Mouse (Mus musculus) kidney, postnatal 0 days (tissue): Measurements from ENCODE around the gene Hist1h2bh. TPM values are rescaled to one million over a fixed set of nuclear protein-coding genes. Genes with fewer than 3 reads are reported as not detected.
"Not testable (repeated sequence)": the region's sequence is repeated elsewhere in the genome, so short reads cannot be mapped to it uniquely, and the experiment has no call there.

Source experiments
- ATAC-seq: fragments of 200-750 bp; cut with Nextera tagmentation; replicated peaks from 2 replicates; pipeline ENCODE4 v1.8.0; 2017; ENCODE audit warnings: low read depth, moderate number of reproducible peaks, moderate TSS enrichment, moderate library complexity; ENCODE audit not compliant: low FRiP score
- DNase-seq: peaks from one replicate; pipeline ENCODE4 v3.0.0-alpha.2; 2016; ENCODE audit warnings: low spot score
- H3K27ac ChIP-seq: fragments of 300-500 bp; sonication (generic); 2 replicates; pipeline ENCODE4 v1.5.1; 2014; ENCODE audit warnings: mild to moderate bottlenecking
- H3K27me3 ChIP-seq: fragments of 300-500 bp; sonication (generic); 2 replicates; pipeline ENCODE4 v1.6.1; 2014; ENCODE audit warnings: low read length, mixed read lengths; ENCODE audit not compliant: insufficient read depth
- H3K36me3 ChIP-seq: fragments of 300-500 bp; sonication (generic); 2 replicates; pipeline ENCODE4 v1.6.1; 2014; ENCODE audit warnings: low read length, mixed read lengths; ENCODE audit not compliant: insufficient read depth
- H3K4me1 ChIP-seq: fragments of 300-500 bp; sonication (generic); replicated peaks from 2 replicates; pipeline ENCODE4 v1.6.1; 2014; ENCODE audit warnings: antibody characterized with exemption, low read length, mixed read lengths; ENCODE audit not compliant: insufficient read depth
- H3K4me2 ChIP-seq: fragments of 300-500 bp; sonication (generic); 2 replicates; pipeline ENCODE4 v1.6.1; 2014; ENCODE audit warnings: mild to moderate bottlenecking, low read length, moderate library complexity, mixed read lengths
- H3K4me3 ChIP-seq: fragments of 300-500 bp; sonication (generic); replicated peaks from 2 replicates; pipeline ENCODE4 v1.5.1; 2014; ENCODE audit warnings: low read depth, low read length
- H3K9ac ChIP-seq: fragments of 300-500 bp; sonication (generic); 2 replicates; pipeline ENCODE4 v1.6.1; 2014; ENCODE audit warnings: low read depth, low read length
- H3K9me3 ChIP-seq: fragments of 300-500 bp; sonication (generic); replicated peaks from 2 replicates; pipeline ENCODE4 v1.6.1; 2016; ENCODE audit warnings: low read length, inconsistent platforms, mixed read lengths
- CTCF ChIP-seq: IDR thresholded peaks from 2 replicates; pipeline ENCODE4 v1.5.1; 2016; ENCODE audit warnings: antibody characterized with exemption, low read depth, mild to moderate bottlenecking, moderate library complexity
- WGBS: fragments of 180-500 bp; shearing (Covaris S2); extraction: QIAGEN DNeasy Blood & Tissue Kit; methylation state at CpG from one replicate; pipeline ENCODE4 v1.1.7; 2014; 5-methylcytosine and 5-hydroxymethylcytosine counted together
- polyA plus RNA-seq: library from polyadenylated mRNA; unstranded; fragments of >200 nt; fragmentation: Nextera tagmentation; extraction: Ambion mirVana; gene quantifications from 2 replicates; pipeline ENCODE4 v1.2.1, GENCODE M21; 2015

The Hist1h2bh gene
- polyA plus RNA-seq, 1 experiment from 2014 or later: 0.37 TPM

- no peaks in the 10 kb centered on the region for H3K4me1 ChIP-seq
- H3K4me3 ChIP-seq: peak overlapping the region; percentile 44
- no peaks in the 10 kb centered on the region for H3K9me3 ChIP-seq
- WGBS: under 1% methylated on average over 54 of the region's 54 CpGs
- H3K27ac ChIP-seq: peak overlapping the region; percentile 98
- H3K9ac ChIP-seq: peak overlapping the region; percentile 88
- ATAC-seq (peak; percentile 86), DNase-seq (peak; percentile 94)
- TF ChIP-seq CTCF: no peak
- H3K27me3 ChIP-seq: no peaks in the 10 kb centered on the region
- no peaks in the 10 kb centered on the region for H3K36me3 ChIP-seq
- H3K4me2 ChIP-seq: peak overlapping the region; percentile 95
Measured at GRCm38 (mm10) chr13:23554925-23555838, 12.0 kb upstream of the Hist1h2bh start.

GRCm38 (mm10) chr13:23554393-23554792 is 11.2 kb upstream of the Hist1h2bh start:
- 19% methylated on average over 9 of the region's 9 CpGs for WGBS
- H3K27ac ChIP-seq: peak overlapping the region; percentile 98
- peak overlapping the region; percentile 88 for H3K9ac ChIP-seq

GRCm38 (mm10) chr13:23552962-23553361 is 9.8 kb upstream of the Hist1h2bh start, which contains the start of gene Hist1h1d:
Hist1h1d (plus strand) TSS chr13:23553262.
- H3K9me3 ChIP-seq: no peaks in the 10 kb centered on the region
- no peaks in the 10 kb centered on the region for H3K27me3 ChIP-seq
- peak within 1 kb of the TSS; percentile 98 for H3K27ac ChIP-seq
- no peaks in the 10 kb centered on the region for H3K36me3 ChIP-seq
- no peak for TF ChIP-seq CTCF
- no peak for ATAC-seq
- H3K4me1 ChIP-seq: no peaks in the 10 kb centered on the region
- no peak for DNase-seq
- H3K4me2 ChIP-seq: peak within 1 kb of the TSS; percentile 62; the same call in 1 of the 2 replicates
- no peak within 1 kb of the TSS for H3K4me3 ChIP-seq
- peak within 1 kb of the TSS; percentile 58; the same call in 1 of the 2 replicates for H3K9ac ChIP-seq

More at GRCm38 (mm10) chr13:23554393-23554792, 11.2 kb upstream of the Hist1h2bh start:
- Histone ChIP-seq H3K4me2 (peak overlapping the region; percentile 95), H3K4me3 (peak overlapping the region; percentile 44), H3K4me1 (no peaks in the 10 kb centered on the region), H3K36me3 (no peaks in the 10 kb centered on the region), H3K27me3 (no peaks in the 10 kb centered on the region), H3K9me3 (no peaks in the 10 kb centered on the region)
- ATAC-seq: no peak
- TF ChIP-seq CTCF: no peak
- DNase-seq: no peak

DNA sequence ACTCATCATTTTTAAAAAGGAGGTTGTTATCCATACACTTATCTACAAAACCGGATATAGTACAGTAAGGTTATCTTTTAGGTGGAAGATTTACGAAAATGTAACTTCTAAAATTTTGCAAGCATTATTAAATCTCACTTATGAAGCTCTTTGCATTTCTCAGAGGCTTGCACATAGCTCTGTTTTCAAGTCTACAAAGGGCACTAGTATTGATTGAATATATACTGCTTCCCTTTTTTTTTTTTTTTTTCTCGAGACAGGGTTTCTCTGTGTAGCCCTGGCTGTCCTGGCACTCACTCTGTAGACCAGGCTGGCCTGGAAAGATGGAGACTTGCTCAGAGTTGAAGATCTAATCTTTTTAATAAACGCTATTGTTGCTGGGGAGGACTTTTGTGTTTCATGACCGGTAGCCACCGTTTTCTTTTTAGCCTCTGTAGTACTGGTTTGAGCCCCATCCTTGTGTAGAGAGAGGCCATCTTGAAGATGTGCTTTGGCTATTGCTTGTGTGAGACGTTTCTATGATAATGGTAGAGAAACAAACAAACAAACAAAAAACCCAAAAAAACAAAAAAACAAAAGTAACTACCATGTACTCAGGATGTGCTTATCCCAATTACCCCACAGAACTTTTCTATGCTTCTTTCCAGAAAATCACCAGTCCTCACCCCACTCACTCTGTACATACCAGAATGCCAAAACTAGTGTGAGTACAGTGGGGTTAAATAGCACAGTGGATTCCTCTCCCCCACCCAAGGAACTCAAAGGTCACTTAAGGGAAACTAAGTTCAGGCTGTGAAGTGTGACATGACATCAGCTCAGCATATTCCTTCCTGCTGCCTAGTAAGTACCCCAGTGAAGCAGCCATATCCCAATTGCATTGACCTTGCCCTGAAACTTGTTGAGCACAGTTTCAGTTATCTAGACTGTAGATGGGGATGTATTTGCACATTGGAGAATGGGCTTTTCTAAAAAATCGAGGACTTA is 9.0 kb upstream of the Hist1h2bh start:
- DNase-seq (no peak), ATAC-seq (no peak)
- Histone ChIP-seq H3K4me2 (peak overlapping the region; percentile 62), H3K27me3 (no peaks in the 10 kb centered on the region), H3K4me1 (no peaks in the 10 kb centered on the region), H3K36me3 (no peaks in the 10 kb centered on the region), H3K27ac (peak overlapping the region; percentile 90), H3K9ac (peak overlapping the region; percentile 58; the same call in 1 of the 2 replicates), H3K4me3 (peak overlapping the region; percentile 38; the same call in 1 of the 2 replicates), H3K9me3 (no peaks in the 10 kb centered on the region)
- WGBS: 47% methylated on average over 8 of the region's 8 CpGs
- no peak for TF ChIP-seq CTCF

- Histone ChIP-seq H3K4me3 (peak within 1 kb of the TSS; percentile 38), H3K4me2 (peak within 1 kb of the TSS; percentile 62), H3K9ac (peak within 1 kb of the TSS; percentile 58), H3K27ac (peak within 1 kb of the TSS; percentile 90)
- not testable (repeated sequence) for H3K4me1 ChIP-seq, H3K27me3 ChIP-seq, H3K36me3 ChIP-seq, H3K9me3 ChIP-seq
- ATAC-seq: peak; percentile 78
- under 1% methylated on average over 47 of the region's 47 CpGs for WGBS
- TF ChIP-seq CTCF: peak; percentile 62
- peak; percentile 99 for DNase-seq
Measured at GRCm38 (mm10) chr13:23551146-23551834, 8.1 kb upstream of the Hist1h2bh start, which contains the start of gene Hist1h4f. Hist1h4f (minus strand) TSS chr13:23551648.
